Mouse (Mus musculus): ENCODE measurements at regions not wholly inside any gene's neighbourhood (a gene's known extent, or its start where the extent isn't known, plus 50 kb on each side); places are given as distances from the start of the nearest gene placed in this dataset.
"Not testable (repeated sequence)": the region's sequence is repeated elsewhere in the genome, so short reads cannot be mapped to it uniquely, and the experiment has no call there.

- in situ Hi-C loops (cut with MboI, MseI) = no loop called here
These were observed 286.6 kb upstream of the Got2 start for GRCm38 (mm10) chr8:96174996-96175395.

- in situ Hi-C loops (cut with MboI, MseI) = no loop called here
These were observed 276.6 kb upstream of the Got2 start for GRCm38 (mm10) chr8:96164933-96165332.

- in situ Hi-C loops (cut with MboI, MseI) = loop anchor here (10.0 kb wide), 1 partner anchor 1495 kb away; no protein-coding TSS in a partner anchor
These were observed 271.6 kb upstream of the Got2 start for GRCm38 (mm10) chr8:96159899-96160298.

GRCm38 (mm10) chr8:96152496-96153250 lies 264.3 kb upstream of the Got2 start:
- in situ Hi-C loops (cut with MboI, MseI) = loop anchor here (10.0 kb wide), 1 partner anchor 1502 kb away; no protein-coding TSS in a partner anchor

- in situ Hi-C loops (cut with MboI, MseI) = loop anchor here (10.0 kb wide), 1 partner anchor 1503 kb away; no protein-coding TSS in a partner anchor
These were observed 263.7 kb upstream of the Got2 start for GRCm38 (mm10) chr8:96152056-96152455.

GRCm38 (mm10) chr8:96151065-96151472 lies 262.7 kb upstream of the Got2 start:
- in situ Hi-C loops (cut with MboI, MseI) = loop anchor here (10.0 kb wide), 1 partner anchor 1504 kb away; no protein-coding TSS in a partner anchor

GRCm38 (mm10) chr8:96132183-96132582 lies 243.8 kb upstream of the Got2 start:
- in situ Hi-C loops (cut with MboI, MseI) = no loop called here

GRCm38 (mm10) chr8:96128329-96128728 lies 240.0 kb upstream of the Got2 start:
- in situ Hi-C loops (cut with MboI, MseI) = no loop called here

GRCm38 (mm10) chr8:96100817-96101216 lies 212.5 kb upstream of the Got2 start:
- in situ Hi-C loops (cut with MboI, MseI) = no loop called here

- in situ Hi-C loops (cut with MboI, MseI) = no loop called here
These were observed 204.6 kb upstream of the Got2 start for GRCm38 (mm10) chr8:96092931-96093330.

- in situ Hi-C loops (cut with MboI, MseI) = no loop called here
These were observed 201.9 kb upstream of the Got2 start for GRCm38 (mm10) chr8:96090231-96090630.

- in situ Hi-C loops (cut with MboI, MseI) = no loop called here
These were observed 180.0 kb upstream of the Got2 start for GRCm38 (mm10) chr8:96068306-96068705.

GRCm38 (mm10) chr8:96047686-96048085 lies 159.3 kb upstream of the Got2 start:
- in situ Hi-C loops (cut with MboI, MseI) = no loop called here

- in situ Hi-C loops (cut with MboI, MseI) = no loop called here
These were observed 154.0 kb upstream of the Got2 start for GRCm38 (mm10) chr8:96042335-96042734.

- in situ Hi-C loops (cut with MboI, MseI) = no loop called here
These were observed 151.9 kb upstream of the Got2 start for GRCm38 (mm10) chr8:96040216-96040615.

GRCm38 (mm10) chr8:96018742-96019141 lies 130.4 kb upstream of the Got2 start:
- in situ Hi-C loops (cut with MboI, MseI) = not testable (repeated sequence)

GRCm38 (mm10) chr8:96012002-96012401 lies 123.7 kb upstream of the Got2 start:
- in situ Hi-C loops (cut with MboI, MseI) = no loop called here

- in situ Hi-C loops (cut with MboI, MseI) = no loop called here
These were observed 103.6 kb upstream of the Got2 start for GRCm38 (mm10) chr8:95991826-95992463.

GRCm38 (mm10) chr8:95988616-95989380 lies 100.5 kb upstream of the Got2 start:
- in situ Hi-C loops (cut with MboI, MseI) = no loop called here

- in situ Hi-C loops (cut with MboI, MseI) = no loop called here
These were observed 98.7 kb upstream of the Got2 start for GRCm38 (mm10) chr8:95987011-95987440.

- in situ Hi-C loops (cut with MboI, MseI) = no loop called here
These were observed 98.1 kb upstream of the Got2 start for GRCm38 (mm10) chr8:95986410-95986809.

GRCm38 (mm10) chr8:95983690-95984089 lies 95.3 kb upstream of the Got2 start:
- in situ Hi-C loops (cut with MboI, MseI) = no loop called here
